Mouse (Mus musculus) layer of hippocampus, adult 18-20 months (tissue): Measurements from ENCODE around the gene Eddm3b. TPM values are rescaled to one million over a fixed set of nuclear protein-coding genes. Genes with fewer than 3 reads are reported as not detected.

Source experiments
- DNase-seq, 2 experiments: peaks; one replicate each; pipeline ENCODE4 v3.0.0; 2022; ENCODE audit warnings: low spot score in 2 of 2
- total RNA-seq, 2 experiments: library from RNA; stranded (reverse); gene quantifications; 2 replicates each; pipeline ENCODE4 v1.2.3; 2021

Eddm3b gene
- total RNA-seq, 2 experiments from 2014 or later: not detected

GRCm38 (mm10) chr14:51094096-51094875, 19.9 kb upstream of the Eddm3b start:
- no peak for DNase-seq

GRCm38 (mm10) chr14:51094921-51095320, 19.3 kb upstream of the Eddm3b start:
- DNase-seq: no peak

GRCm38 (mm10) chr14:51095736-51096524, 18.3 kb upstream of the Eddm3b start:
- no peak for DNase-seq

DNA sequence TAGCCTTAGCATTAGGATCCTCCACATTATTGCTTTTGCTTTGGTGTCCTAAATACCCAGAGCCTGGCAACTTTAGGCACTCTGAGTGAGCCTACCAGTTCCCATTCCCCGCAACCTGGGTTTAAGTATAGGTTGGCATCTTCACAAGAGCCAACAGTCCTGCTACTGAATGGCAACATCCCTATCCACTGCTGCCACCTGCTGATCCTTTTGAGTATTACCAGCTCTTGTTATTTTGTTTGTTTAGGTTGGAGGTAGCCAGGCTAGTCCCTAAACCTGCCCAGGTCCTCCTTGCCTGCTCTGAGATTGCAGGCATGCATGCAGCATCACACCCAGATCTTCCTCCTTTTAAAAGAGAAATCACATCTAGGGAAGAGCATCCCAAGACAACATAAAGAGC, 15.9 kb upstream of the Eddm3b start:
- peak; percentile 76 to 96 for DNase-seq

GRCm38 (mm10) chr14:51098921-51099320, 15.3 kb upstream of the Eddm3b start:
- DNase-seq: no peak

GRCm38 (mm10) chr14:51101284-51101683, 12.9 kb upstream of the Eddm3b start:
- no peak for DNase-seq

DNA sequence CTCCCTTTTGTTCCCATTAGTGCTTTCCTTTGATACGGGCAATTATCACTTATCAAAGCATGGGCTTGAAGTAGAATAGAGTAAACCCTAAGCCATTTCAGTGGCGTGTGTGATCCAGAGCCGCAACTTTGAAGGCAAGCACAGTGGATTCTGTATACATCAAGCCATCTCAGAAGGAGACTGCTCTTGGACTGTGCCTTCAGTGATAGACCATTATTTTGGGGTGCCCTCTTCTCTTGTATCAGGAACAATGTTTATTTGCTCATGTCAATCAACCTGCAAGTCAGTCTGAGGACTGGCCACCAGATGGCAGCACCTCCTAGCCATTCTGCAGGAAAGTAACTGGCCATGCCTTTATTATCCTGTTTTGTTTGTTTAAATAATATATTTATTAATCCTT, 11.0 kb upstream of the Eddm3b start:
- peak; percentile 66 to 90 for DNase-seq

DNA sequence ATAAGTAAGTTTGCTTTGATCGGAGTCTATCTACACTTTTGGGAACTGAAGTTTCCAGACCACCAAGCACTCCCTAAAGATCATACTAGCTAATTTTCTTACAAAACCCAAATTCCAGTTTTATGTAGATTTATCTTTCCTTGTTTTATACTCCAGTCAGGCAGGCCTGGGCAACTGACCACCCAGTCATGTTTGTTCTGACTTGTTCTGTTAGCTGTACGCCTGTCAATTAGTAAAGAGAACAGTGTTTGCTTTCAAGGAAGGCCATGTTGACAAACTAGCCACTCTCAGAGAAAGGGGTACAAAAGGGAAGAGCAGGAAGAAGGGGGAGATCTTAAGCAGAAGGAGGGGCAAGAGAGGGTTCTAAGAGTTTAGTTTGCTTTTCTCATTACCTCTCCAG, 9.9 kb upstream of the Eddm3b start:
- DNase-seq: no peak

DNA sequence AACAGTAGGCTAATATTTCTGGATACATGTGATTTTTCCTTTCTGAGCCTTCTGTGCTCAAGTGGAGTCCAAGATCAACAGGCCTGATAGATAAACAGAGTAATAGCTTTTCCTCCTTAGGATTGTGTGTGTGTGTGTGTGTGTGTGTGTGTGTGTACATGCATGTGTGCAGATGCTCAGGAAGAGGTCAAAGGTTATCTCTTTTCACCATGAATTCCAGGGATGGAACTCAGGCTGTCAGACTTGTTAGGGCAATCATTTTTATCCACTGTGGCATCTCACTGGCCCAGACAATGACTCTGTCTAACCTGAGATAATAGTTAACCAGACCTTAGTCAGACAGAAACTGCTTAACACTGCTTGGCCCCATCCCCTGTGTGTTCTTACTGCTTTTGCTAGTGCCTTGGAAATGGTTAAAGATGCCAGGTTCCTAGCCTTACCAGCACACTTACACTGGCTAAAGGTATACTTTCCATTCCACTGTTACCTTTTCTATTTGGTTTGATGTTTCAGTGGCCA, 7.7 kb upstream of the Eddm3b start:
- DNase-seq: no peak

DNA sequence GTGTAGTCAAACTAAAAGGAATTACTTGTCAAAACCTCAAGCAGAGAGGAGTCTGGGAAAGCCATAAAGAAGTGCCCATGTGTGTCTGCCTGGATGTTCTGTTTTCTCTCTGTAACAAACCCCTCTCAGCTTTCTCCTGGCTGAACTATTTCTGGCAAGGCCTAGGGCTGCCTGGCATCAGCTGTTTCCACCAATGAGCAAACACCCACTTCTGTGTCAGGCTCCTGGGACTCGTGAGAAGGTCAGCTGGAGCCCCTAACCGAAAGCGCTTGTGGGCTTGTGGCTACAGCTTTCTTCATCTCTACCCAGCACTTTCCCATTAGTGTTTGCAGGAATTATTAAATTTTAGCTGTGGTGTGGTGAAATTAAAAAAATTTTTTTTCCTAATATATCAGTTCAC, 2.3 kb upstream of the Eddm3b start:
- no peak for DNase-seq

GRCm38 (mm10) chr14:51113476-51113875, 750 bp upstream of the Eddm3b start:
- no peak for DNase-seq

DNA sequence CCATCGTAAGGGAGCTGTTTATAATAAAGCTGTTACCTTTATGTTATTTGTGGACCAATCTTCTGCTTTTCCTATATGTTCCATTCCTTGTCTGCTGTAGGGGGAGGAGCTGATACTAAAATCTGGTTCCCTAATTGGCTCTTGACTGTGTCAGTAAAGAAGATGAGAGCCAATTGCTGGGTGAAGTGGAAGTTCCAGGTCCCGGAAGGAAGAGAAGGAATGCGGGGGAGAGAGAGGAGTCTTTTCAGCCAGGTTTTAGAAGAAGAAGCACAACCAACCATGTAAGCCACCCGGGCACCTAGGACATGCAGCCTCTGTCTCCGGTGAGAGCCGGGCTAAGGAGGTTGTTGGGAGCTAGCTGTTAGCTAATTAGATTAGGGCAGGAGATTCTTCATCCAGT, 11.5 kb downstream of the Eddm3b start:
- DNase-seq: no peak

DNA sequence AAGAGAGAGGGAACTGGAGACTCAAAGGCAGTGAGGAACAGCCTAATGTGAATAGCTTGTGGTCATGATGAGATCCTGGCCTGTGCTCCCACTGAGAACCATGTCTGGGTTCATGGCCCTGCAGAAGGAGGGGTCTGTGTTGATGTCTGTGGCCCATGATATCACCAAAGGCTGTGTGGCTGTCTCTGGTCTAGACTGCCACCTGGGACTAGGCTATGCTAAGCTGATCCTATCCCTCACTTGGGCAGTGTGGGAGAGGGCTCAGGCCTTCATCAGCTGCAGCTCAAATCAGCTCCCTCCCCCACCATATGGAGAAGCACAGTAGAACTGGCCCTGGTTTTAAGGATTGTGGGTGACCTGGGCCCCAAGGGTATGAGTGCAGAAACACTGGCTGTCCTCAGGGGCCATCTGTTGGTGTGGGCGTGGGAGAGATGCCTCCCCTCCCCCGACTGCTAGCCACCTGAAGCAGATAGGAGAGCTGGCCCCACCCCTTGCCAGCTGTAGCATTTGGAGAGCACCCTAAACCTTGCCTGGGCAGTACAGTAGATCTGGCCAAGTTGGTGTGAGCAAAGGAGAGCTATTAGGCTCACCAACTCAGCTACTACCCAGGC, 13.5 kb downstream of the Eddm3b start:
- no peak for DNase-seq

DNA sequence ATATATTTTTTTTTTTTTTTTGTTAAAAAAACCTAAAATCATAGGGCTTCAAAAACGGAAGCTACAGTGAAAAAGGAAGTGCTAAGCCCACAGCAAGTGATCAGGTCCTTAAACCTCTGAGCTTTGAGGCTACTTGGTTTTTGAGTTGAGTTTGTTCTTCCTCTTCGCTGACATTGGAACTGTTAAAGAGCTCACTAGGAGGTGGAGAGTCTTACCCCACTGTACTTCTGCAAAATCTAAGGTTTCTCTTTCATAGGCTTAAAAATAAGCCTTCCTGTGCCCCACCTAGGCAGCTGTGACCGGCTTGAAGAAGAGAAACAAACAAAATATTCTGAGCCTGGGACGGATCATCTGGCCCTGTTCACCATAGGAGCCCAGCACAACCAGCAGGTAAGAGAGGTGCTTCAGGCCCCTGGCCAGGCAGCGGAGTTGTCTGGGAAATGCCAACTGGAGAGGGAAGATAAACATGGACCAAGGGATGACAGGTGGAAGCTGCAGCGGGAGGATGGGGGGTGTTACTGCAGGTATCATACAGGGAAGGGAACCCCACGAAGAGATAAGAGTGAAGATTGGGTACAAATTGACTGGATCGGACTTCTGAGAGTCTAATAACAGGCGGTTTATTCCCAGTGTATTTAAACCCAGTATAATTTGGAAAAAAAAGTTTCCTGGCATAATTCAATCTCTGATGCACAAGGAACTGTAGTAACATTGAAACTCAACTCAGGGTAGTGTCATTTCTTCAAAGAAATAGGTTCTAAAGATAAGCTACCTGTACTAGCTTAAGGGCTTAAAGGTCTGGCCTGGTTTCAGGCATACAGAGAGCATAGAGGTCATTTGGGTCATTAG, 14.8 kb downstream of the Eddm3b start:
- DNase-seq: no peak

GRCm38 (mm10) chr14:51129624-51129975, 15.4 kb downstream of the Eddm3b start:
- DNase-seq: no peak

- no peak for DNase-seq
Measured at GRCm38 (mm10) chr14:51130315-51130940, 16.2 kb downstream of the Eddm3b start.

GRCm38 (mm10) chr14:51131086-51131815, 17.0 kb downstream of the Eddm3b start:
- no peak for DNase-seq

- no peak for DNase-seq
Measured at GRCm38 (mm10) chr14:51132372-51132771, 18.1 kb downstream of the Eddm3b start.

DNA sequence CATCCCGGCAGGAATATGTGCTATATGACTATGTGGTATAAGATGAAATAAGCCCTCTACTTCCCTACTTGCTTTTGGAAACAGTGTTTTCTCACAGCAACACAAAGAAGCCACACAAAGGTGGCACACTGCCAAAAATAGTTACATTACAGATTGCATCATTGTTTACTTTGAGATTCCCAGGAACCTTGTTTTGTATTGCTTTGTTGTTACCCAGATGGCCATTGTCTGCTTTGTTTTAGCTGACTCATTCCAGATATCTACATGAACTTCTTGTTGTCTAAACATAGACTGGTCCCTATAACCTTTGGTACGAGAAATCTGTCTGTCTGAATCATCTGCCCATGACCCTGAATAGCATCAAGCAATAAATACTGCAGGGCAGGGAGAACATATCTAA, 26.1 kb downstream of the Eddm3b start:
- no peak for DNase-seq

GRCm38 (mm10) chr14:51142119-51142518, 27.9 kb downstream of the Eddm3b start:
- no peak for DNase-seq
